Mouse (Mus musculus) small intestine, adult 2 months (tissue): ENCODE measurements around the gene Sgms1.
"Not testable (repeated sequence)": the region's sequence is repeated elsewhere in the genome, so short reads cannot be mapped to it uniquely, and the experiment has no call there.

Experiments used
- CTCF ChIP-seq: fragments of 200-500 bp; IDR thresholded peaks from 2 replicates; pipeline ENCODE4 v1.5.1; 2012; ENCODE audit warnings: low read depth, mild to moderate bottlenecking, control low read depth, inconsistent platforms, low read length, moderate library complexity, mixed read lengths; ENCODE audit not compliant: insufficient replicate concordance, insufficient read length; ENCODE audit errors: extremely low read depth
- POLR2A ChIP-seq: fragments of 200-500 bp; IDR thresholded peaks from 2 replicates; pipeline ENCODE4 v1.6.1; 2012; ENCODE audit warnings: low read depth, mild to moderate bottlenecking, control low read depth, inconsistent platforms, low read length, moderate library complexity

GRCm38 (mm10) chr19:32084813-32085212 lies 304.7 kb downstream of the Sgms1 start:
- TF ChIP-seq CTCF, POLR2A: not testable (repeated sequence)
